Comparison of ENCODE assay signal across 7 mouse cellular contexts in genomic region chr15:102355134-102355870, GRCm38 (mm10). TPM values are rescaled to one million over a fixed set of nuclear protein-coding genes. Genes with fewer than 3 reads are reported as not detected.
DNase-seq lines count a peak whose midpoint lies in the region; ATAC-seq and TF ChIP-seq lines count a peak whose summit lies in the region.

No protein-coding gene starts in this region.

- no peaks in the 10 kb centered on the region for H3K36me3 ChIP-seq in ES-Bruce4 (ENCODE audit: control insufficient read depth, insufficient read depth, low read length, poor library complexity, severe bottlenecking)
- H3K36me3 ChIP-seq in forebrain, embryonic 11.5 days (ENCODE audit: control insufficient read depth, insufficient read depth, low read length) = no peaks in the 10 kb centered on the region

- intact Hi-C loops in heart, postnatal 10 days (cut with DNase I) = no loop called here

- H3K4me3 ChIP-seq in ES-Bruce4 (ENCODE audit: low read depth, low read length) = peak overlapping the region; percentile 74
- H3K4me3 ChIP-seq in forebrain, embryonic 11.5 days (ENCODE audit: low read depth, low read length) = peak overlapping the region; percentile 43

- peak; percentile 43 for TF ChIP-seq CTCF in ES-Bruce4 (IDR thresholded peaks at IDR 0.05; ENCODE audit: low read depth, low read length)

- H3K27me3 ChIP-seq in ES-Bruce4 (ENCODE audit: control insufficient read depth, insufficient read depth, low read length, poor library complexity, severe bottlenecking) = no peaks in the 10 kb centered on the region
- peaks cover 21% of the 10 kb centered on the region for H3K27me3 ChIP-seq in forebrain, embryonic 11.5 days (ENCODE audit: control insufficient read depth, insufficient read depth, low read length)

- no peak for TF ChIP-seq EP300 in ES-Bruce4 (IDR thresholded peaks at IDR 0.05; ENCODE audit: insufficient read depth, low read depth, low read length)

- H3K9me3 ChIP-seq in ES-Bruce4 (replicated peaks; ENCODE audit: control insufficient read depth, insufficient read depth, low read length, poor library complexity, severe bottlenecking) = no peaks in the 10 kb centered on the region
- no peaks in the 10 kb centered on the region for H3K9me3 ChIP-seq in forebrain, embryonic 11.5 days (ENCODE audit: control insufficient read depth, low read length)

- peak; percentile 41 for DNase-seq in T-cell, adult 2 months (ENCODE audit: low spot score)
- peak; percentile 84 for DNase-seq in forebrain, embryonic 11.5 days (ENCODE audit: low spot score)
- peak; percentile 71 to 82 for DNase-seq in heart, postnatal 10 days
- peak; percentile 63 to 70 for DNase-seq in kidney, postnatal 25 days
- peak; percentile 40 for DNase-seq in lung, postnatal 36 days
- DNase-seq in right cerebral cortex, postnatal 14 days = peak; percentile 43

- peak; percentile 62 for ATAC-seq in forebrain, embryonic 11.5 days (replicated peaks; ENCODE audit: low FRiP score)

- H3K4me1 ChIP-seq in ES-Bruce4 (ENCODE audit: control insufficient read depth, insufficient read depth, low read length) = no peaks in the 10 kb centered on the region
- peaks cover 30% of the 10 kb centered on the region for H3K4me1 ChIP-seq in forebrain, embryonic 11.5 days (replicated peaks; ENCODE audit: control insufficient read depth, insufficient read depth, low read length)

- H3K9ac ChIP-seq in ES-Bruce4 (ENCODE audit: low read depth, poor library complexity, severe bottlenecking) = peak overlapping the region; percentile 91
- H3K9ac ChIP-seq in forebrain, embryonic 11.5 days (ENCODE audit: low read length) = peak overlapping the region; percentile 83

- TF ChIP-seq POLR2A in ES-Bruce4 (IDR thresholded peaks at IDR 0.05; ENCODE audit: insufficient read depth, low read length) = no peak

- WGBS in forebrain, embryonic 11.5 days = under 1% methylated on average over 49 of the region's 49 CpGs

- no peak overlapping the region for H3K27ac ChIP-seq in ES-Bruce4 (ENCODE audit: insufficient read depth, low read length)
- peak overlapping the region; percentile 80 for H3K27ac ChIP-seq in forebrain, embryonic 11.5 days (ENCODE audit: low read depth, low read length)

- peak overlapping the region; percentile 95 for H3K4me2 ChIP-seq in forebrain, embryonic 11.5 days (ENCODE audit: low read depth, low read length, severe bottlenecking)

RNA-seq across cellular contexts. Expression of gene Aaas, which starts 4.7 kb away (rescaled TPM):
- 196 and 252 TPM in 2 replicates for polyA plus RNA-seq in ES-Bruce4 (2011; ENCODE audit: insufficient read depth, insufficient read length, low read depth, missing spikeins)
- polyA plus RNA-seq in forebrain, embryonic 11.5 days (2014; fragmentation: Nextera tagmentation; extraction: Ambion mirVana) = 103 and 114 TPM in 2 replicates
- 10 to 100 TPM; 16.2 to 16.4 TPM for total RNA-seq in heart, postnatal 10 days (2021)

RNA-seq across cellular contexts. Expression of gene Sp7, which starts 11.7 kb away (rescaled TPM):
- not detected in 2 replicates for polyA plus RNA-seq in ES-Bruce4 (2011; ENCODE audit: insufficient read depth, insufficient read length, low read depth, missing spikeins)
- 0.20 and 0.52 TPM in 2 replicates for polyA plus RNA-seq in forebrain, embryonic 11.5 days (2014; fragmentation: Nextera tagmentation; extraction: Ambion mirVana)
- total RNA-seq in heart, postnatal 10 days (2021) = not detected

RNA-seq across cellular contexts. Expression of gene Myg1, which starts 23.8 kb away (rescaled TPM):
- polyA plus RNA-seq in ES-Bruce4 (2011; ENCODE audit: insufficient read depth, insufficient read length, low read depth, missing spikeins) = 38.6 and 48.8 TPM in 2 replicates
- 113 and 124 TPM in 2 replicates for polyA plus RNA-seq in forebrain, embryonic 11.5 days (2014; fragmentation: Nextera tagmentation; extraction: Ambion mirVana)
- total RNA-seq in heart, postnatal 10 days (2021) = 10 to 100 TPM; 28.3 to 31.5 TPM

RNA-seq across cellular contexts. Expression of gene Pfdn5, which starts 29.4 kb away (rescaled TPM):
- 233 and 309 TPM in 2 replicates for polyA plus RNA-seq in ES-Bruce4 (2011; ENCODE audit: insufficient read depth, insufficient read length, low read depth, missing spikeins)
- polyA plus RNA-seq in forebrain, embryonic 11.5 days (2014; fragmentation: Nextera tagmentation; extraction: Ambion mirVana) = 357 and 374 TPM in 2 replicates
- total RNA-seq in heart, postnatal 10 days (2021) = 100 to 1,000 TPM; 336 to 346 TPM

RNA-seq across cellular contexts. Expression of gene Sp1, which starts 50.6 kb away (rescaled TPM):
- 103 and 106 TPM in 2 replicates for polyA plus RNA-seq in ES-Bruce4 (2011; ENCODE audit: insufficient read depth, insufficient read length, low read depth, missing spikeins)
- 12.2 and 12.5 TPM in 2 replicates for polyA plus RNA-seq in forebrain, embryonic 11.5 days (2014; fragmentation: Nextera tagmentation; extraction: Ambion mirVana)
- total RNA-seq in heart, postnatal 10 days (2021) = 10 to 100 TPM; 57.7 to 68.4 TPM
